Mouse (Mus musculus) cerebellum, postnatal 14 days (tissue): ENCODE measurements around the gene Scyl3.

Experiments used
- DNase-seq, 2 experiments: peaks; one replicate each; pipeline ENCODE4 v3.0.0; 2021; ENCODE audit warnings: mixed read lengths in 2 of 2

Gene Scyl3

GRCm38 (mm10) chr1:163928846-163929245, at the start of gene Scyl3:
Scyl3 (plus strand) TSS chr1:163929100.
- DNase-seq = peak in 1 of 2 experiments; percentile 16

- DNase-seq = no peak
These were observed 39.3 kb upstream of the Scyl3 start for GRCm38 (mm10) chr1:163889629-163890028.

GRCm38 (mm10) chr1:163893294-163893693, 35.6 kb upstream of the Scyl3 start:
- no peak for DNase-seq

GRCm38 (mm10) chr1:163893774-163894527, 34.9 kb upstream of the Scyl3 start:
- DNase-seq = no peak

- no peak for DNase-seq
These were observed 30.6 kb upstream of the Scyl3 start for GRCm38 (mm10) chr1:163898291-163898764.

- no peak for DNase-seq
These were observed 29.3 kb upstream of the Scyl3 start for GRCm38 (mm10) chr1:163899575-163899974.

- DNase-seq = no peak
These were observed 28.7 kb upstream of the Scyl3 start for GRCm38 (mm10) chr1:163900168-163900567.

GRCm38 (mm10) chr1:163903411-163903810, 25.5 kb upstream of the Scyl3 start:
- no peak for DNase-seq

GRCm38 (mm10) chr1:163907007-163907811, 21.7 kb upstream of the Scyl3 start:
- DNase-seq = no peak

- DNase-seq = no peak
These were observed 20.5 kb upstream of the Scyl3 start for GRCm38 (mm10) chr1:163908389-163908788.

- peak; percentile 46 to 61 for DNase-seq
These were observed 18.6 kb upstream of the Scyl3 start for GRCm38 (mm10) chr1:163910343-163910742.

GRCm38 (mm10) chr1:163910785-163911184, 18.1 kb upstream of the Scyl3 start:
- DNase-seq = no peak

GRCm38 (mm10) chr1:163911981-163912380, 16.9 kb upstream of the Scyl3 start:
- no peak for DNase-seq

GRCm38 (mm10) chr1:163917349-163918160, 11.3 kb upstream of the Scyl3 start:
- no peak for DNase-seq

- DNase-seq = no peak
These were observed 4.8 kb upstream of the Scyl3 start for GRCm38 (mm10) chr1:163924093-163924492.

GRCm38 (mm10) chr1:163929636-163930457, 947 bp downstream of the Scyl3 start:
- peak; percentile 95 to 97 for DNase-seq

- DNase-seq = no peak
These were observed 1.5 kb downstream of the Scyl3 start for GRCm38 (mm10) chr1:163930458-163930794.

GRCm38 (mm10) chr1:163931801-163932200, 2.9 kb downstream of the Scyl3 start:
- DNase-seq = no peak

GRCm38 (mm10) chr1:163934591-163934990, 5.7 kb downstream of the Scyl3 start:
- no peak for DNase-seq

- no peak for DNase-seq
These were observed 13.2 kb downstream of the Scyl3 start for GRCm38 (mm10) chr1:163942056-163942455.

- DNase-seq = no peak
These were observed 24.5 kb downstream of the Scyl3 start for GRCm38 (mm10) chr1:163953396-163953795.

- no peak for DNase-seq
These were observed 29.1 kb downstream of the Scyl3 start for GRCm38 (mm10) chr1:163958036-163958435.
